Mouse (Mus musculus): ENCODE data around the gene Ttll5. TPM values are rescaled to one million over a fixed set of nuclear protein-coding genes. Genes with fewer than 3 reads are reported as not detected.
A peak's percentile ranks its signal among the peaks of the same experiment; 100 is the strongest.

Gene Ttll5
- total RNA-seq, 2 experiments from 2014 or later = 47.2 to 51.8 TPM

DNA sequence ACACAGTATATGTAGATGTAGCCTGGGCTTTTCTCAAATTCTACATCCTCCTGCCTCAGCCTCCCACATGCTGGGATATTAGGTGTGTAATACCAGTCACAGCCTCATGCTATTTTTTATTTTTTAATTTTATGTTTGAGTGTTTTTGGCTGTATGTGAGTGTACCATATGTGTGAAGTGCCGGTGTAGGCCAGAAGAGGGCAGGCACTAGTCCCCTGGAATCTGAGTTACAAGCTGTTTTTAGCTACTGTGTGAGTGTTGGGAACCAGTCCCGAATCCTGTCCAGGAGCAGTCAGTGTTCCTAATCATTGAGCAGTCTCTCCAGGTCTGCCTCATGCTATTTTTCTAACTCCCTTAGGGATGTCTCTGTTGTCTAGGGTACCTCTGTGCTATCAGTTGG, 13.3 kb downstream of the Ttll5 start:
- no peak for DNase-seq (ENCODE audit: low spot score in 2 of 2)

GRCm38 (mm10) chr12:85839371-85840000, 15.0 kb downstream of the Ttll5 start:
- DNase-seq (ENCODE audit: low spot score in 2 of 2) = no peak

- DNase-seq (ENCODE audit: low spot score in 2 of 2) = peak in 1 of 2 experiments; percentile 60
Measured at GRCm38 (mm10) chr12:85848164-85848958, 23.9 kb downstream of the Ttll5 start.

DNA sequence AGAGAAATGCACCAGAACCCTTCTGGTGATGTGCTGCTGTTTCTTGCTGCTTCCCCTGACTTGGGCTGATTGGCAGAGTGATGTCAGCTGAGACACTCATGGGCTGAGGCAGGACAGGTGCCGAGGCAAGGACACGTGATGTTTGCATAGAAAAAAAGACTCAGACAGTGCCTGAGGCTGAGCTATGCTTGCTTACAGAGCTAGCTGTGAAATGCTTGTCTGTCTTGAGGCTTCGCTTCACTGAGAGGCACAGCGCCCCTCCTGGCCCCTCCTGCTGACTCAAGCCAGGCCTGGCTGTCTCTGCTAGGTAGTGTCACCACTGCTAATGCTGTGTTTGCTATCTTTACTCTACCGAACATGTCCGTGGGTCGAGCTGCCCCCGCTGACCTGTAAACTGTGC, 26.2 kb downstream of the Ttll5 start:
- DNase-seq (ENCODE audit: low spot score in 2 of 2) = no peak

DNA sequence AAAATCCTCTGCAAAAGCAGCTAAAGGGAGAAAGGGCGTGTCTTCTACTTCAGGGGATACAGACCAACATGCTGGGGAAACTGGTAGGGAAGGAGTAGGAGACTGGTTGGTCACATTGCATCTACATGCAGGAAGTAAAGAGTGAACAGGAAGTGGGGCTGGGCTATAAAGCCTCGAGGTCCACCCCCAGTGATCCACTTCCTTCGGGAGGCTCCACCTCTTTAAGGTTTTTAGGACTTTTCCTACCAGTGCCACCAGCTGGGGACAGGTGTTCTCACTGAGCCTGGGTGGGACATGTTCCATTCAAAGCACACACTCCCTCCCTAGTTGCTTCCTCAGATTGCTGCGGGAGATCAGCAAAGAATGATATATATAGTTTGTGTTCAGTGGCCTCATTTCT, 29.4 kb downstream of the Ttll5 start:
- no peak for DNase-seq (ENCODE audit: low spot score in 2 of 2)

- no peak for DNase-seq (ENCODE audit: low spot score in 2 of 2)
Measured at GRCm38 (mm10) chr12:85854271-85854670, 29.8 kb downstream of the Ttll5 start.

DNA sequence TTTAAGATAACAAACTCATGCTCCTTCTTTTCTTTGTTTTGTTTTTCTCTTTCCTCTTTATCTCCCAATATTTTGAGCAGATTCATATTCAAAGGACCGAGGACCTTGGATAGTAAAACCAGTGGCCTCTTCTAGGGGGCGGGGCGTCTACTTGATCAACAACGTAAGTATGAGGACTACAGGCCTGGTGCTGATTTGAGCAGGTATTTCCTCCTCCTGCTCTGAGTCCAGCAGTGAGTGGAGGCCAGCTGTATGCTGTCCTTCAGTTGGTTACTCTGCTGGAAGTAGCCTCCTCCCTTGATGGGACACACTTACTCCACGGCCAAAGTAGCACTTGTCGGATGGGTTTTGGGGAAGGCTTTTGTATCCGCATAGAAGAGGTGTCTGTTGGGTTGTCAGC, 32.8 kb downstream of the Ttll5 start:
- DNase-seq (ENCODE audit: low spot score in 2 of 2) = no peak

DNA sequence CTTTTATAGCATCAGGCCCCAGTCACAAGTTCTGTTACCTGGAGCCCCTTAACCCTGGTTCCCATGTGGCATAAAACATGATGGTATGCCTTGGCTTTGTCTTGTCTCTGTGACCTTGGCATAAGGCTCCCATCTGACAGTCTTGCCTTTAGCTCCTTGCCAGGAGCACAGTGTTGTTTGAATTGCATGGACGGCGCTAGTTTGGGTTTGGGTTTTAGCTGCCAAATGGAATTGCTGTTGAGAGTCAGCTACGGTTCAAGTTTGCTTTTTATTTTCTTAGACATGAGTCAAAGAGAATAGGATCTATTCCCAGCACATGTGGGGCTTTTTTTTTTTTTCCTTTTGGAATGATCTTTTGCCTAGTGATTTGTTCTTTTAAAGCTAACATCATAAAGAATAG, 34.7 kb downstream of the Ttll5 start:
- DNase-seq (ENCODE audit: low spot score in 2 of 2) = no peak

GRCm38 (mm10) chr12:85859511-85860189, 35.2 kb downstream of the Ttll5 start:
- no peak for DNase-seq (ENCODE audit: low spot score in 2 of 2)

- peak in 1 of 2 experiments; percentile 22 for DNase-seq (ENCODE audit: low spot score in 2 of 2)
Measured at GRCm38 (mm10) chr12:85862514-85862913, 38.1 kb downstream of the Ttll5 start.

GRCm38 (mm10) chr12:85865526-85865925, 41.1 kb downstream of the Ttll5 start:
- peak in 1 of 2 experiments; percentile 55 for DNase-seq (ENCODE audit: low spot score in 2 of 2)

DNA sequence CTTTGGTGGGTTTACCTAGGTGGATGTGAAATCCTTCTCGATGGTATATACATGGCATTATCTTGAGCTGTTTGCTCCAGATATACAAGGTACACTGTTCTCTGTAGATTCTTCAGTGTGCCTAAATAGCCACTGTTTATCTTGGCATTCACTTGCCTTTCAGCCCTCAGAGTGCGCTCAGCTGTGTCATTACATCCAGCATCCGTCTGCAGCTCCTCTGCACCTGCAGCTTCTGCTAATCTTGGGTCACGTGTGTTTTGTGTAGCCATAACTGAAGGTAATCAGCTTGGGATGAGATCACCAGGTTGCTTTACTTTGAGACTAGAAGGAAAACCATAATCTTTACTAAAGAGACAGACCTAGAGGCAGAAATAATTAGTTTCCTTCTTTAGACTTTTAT, 42.2 kb downstream of the Ttll5 start:
- DNase-seq (ENCODE audit: low spot score in 2 of 2) = no peak

DNA sequence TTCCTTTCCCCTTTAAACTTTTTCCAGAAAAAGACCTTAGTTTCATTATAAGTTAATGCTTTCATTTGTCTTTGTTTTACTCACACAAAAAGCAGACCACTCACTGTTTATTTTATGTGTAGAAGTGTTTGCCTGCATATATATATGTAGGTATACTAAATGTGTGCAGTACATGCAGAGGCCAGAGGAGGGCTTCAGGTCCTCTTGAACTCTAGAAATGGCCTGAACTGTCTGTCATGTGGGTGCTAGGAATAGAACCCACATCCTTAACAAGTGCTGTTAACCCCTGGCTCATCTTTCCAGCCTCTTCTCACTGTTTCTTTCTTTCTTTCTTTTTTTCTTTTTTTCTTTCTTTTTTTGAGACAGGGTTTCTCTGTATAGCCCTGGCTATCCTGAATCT, 42.7 kb downstream of the Ttll5 start:
- DNase-seq (ENCODE audit: low spot score in 2 of 2) = no peak

DNA sequence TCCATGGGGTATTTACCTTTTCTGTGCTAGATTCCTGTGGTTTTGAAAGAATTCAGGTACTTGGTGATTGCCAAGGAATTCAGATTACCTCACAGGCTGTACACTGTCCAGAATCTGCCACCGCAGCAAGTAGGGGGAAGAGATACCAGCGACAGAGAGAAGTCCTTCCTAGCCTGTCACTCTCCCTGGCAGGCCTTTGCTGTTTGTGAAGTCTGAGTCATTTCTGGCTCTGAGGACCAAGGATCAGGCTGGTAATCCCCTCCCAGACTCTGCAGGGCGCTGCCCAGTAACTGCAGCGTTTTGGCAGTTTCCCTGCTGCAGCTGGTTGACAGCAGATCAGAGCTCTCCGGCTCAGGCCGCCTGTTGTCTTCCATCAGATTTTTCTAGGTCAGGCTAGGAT, 45.0 kb downstream of the Ttll5 start:
- peak in 1 of 2 experiments; percentile 59 for DNase-seq (ENCODE audit: low spot score in 2 of 2)

- peak; percentile 74 to 91 for DNase-seq (ENCODE audit: low spot score in 2 of 2)
Measured at GRCm38 (mm10) chr12:85879631-85880314, 55.3 kb downstream of the Ttll5 start.

- no peak for DNase-seq (ENCODE audit: low spot score in 2 of 2)
Measured at GRCm38 (mm10) chr12:85885024-85885423, 60.6 kb downstream of the Ttll5 start.

DNA sequence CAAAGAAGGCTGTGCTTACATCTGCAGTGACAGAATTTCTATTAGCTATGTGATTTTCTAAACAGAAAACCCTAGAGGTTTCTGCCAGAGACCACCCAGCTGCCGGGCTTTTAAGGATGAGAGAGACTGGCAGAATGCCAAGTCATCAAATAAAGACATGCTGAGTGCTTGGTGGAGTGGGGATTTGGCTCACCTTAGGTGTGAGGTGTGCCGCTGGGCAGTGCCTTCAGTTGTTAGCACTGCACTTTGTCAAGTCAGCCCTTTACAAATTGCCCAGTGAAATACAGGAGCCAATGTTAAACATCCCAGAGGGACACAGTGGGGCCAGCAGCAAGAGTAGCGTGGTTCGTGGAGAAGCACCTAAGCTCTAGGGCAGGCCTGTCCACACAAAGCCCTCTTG, 65.6 kb downstream of the Ttll5 start:
- DNase-seq (ENCODE audit: low spot score in 2 of 2) = no peak

- DNase-seq (ENCODE audit: low spot score in 2 of 2) = no peak
Measured at GRCm38 (mm10) chr12:85903986-85904385, 79.5 kb downstream of the Ttll5 start.

- DNase-seq (ENCODE audit: low spot score in 2 of 2) = no peak
Measured at GRCm38 (mm10) chr12:85905666-85906065, 81.2 kb downstream of the Ttll5 start.

DNA sequence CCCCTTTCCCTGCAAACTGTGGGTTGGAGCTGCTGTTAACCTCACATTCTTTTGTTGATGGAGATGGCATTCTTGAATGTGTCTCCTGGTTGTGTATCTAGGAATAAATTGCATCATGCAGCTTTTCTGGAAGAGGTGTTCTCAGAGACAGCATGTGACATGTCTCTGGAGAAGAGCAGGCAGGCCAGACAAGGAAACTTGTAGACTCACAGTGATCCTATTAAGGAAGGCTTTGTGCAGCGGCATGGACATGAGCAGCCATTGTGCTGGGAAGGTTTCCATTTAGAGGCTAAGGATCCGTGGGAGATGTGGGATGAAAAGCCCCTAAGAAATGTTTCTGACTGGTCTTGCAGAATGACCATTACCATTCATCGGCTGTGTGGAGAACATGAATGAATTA, 83.4 kb downstream of the Ttll5 start:
- no peak for DNase-seq (ENCODE audit: low spot score in 2 of 2)

GRCm38 (mm10) chr12:85910811-85911210, 86.4 kb downstream of the Ttll5 start:
- no peak for DNase-seq (ENCODE audit: low spot score in 2 of 2)

Data from layer of hippocampus, adult 18-20 months (tissue).